Mouse (Mus musculus) embryonic facial prominence, embryonic 14.5 days (tissue): ENCODE data around the gene Sept3. TPM values are rescaled to one million over a fixed set of nuclear protein-coding genes. Genes with fewer than 3 reads are reported as not detected.
A peak's percentile ranks its signal among the peaks of the same experiment; 100 is the strongest.

Experiments used
- ATAC-seq: fragments of 200-750 bp; cut with Nextera tagmentation; 2 replicates; pipeline ENCODE4 v1.8.0; 2017; ENCODE audit warnings: low read depth, moderate number of reproducible peaks, moderate TSS enrichment
- DNase-seq: peaks from one replicate; pipeline ENCODE4 v3.0.0-alpha.2; 2015; ENCODE audit warnings: low spot score
- H3K27ac ChIP-seq: fragments of 300-500 bp; sonication (generic); replicated peaks from 2 replicates; pipeline ENCODE4 v1.5.1; 2014; ENCODE audit warnings: low read depth, mild to moderate bottlenecking, low read length, moderate library complexity
- H3K27me3 ChIP-seq: fragments of 300-500 bp; sonication (generic); replicated peaks from 2 replicates; pipeline ENCODE4 v1.6.1; 2014; ENCODE audit warnings: low read length; ENCODE audit not compliant: control insufficient read depth, insufficient read depth
- H3K36me3 ChIP-seq: fragments of 300-500 bp; sonication (generic); 2 replicates; pipeline ENCODE4 v1.6.1; 2014; ENCODE audit warnings: low read length, mixed read lengths; ENCODE audit not compliant: control insufficient read depth, insufficient read depth
- H3K4me1 ChIP-seq: fragments of 300-500 bp; sonication (generic); 2 replicates; pipeline ENCODE4 v1.6.1; 2014; ENCODE audit warnings: antibody characterized with exemption, low read length; ENCODE audit not compliant: control insufficient read depth, insufficient read depth
- H3K4me2 ChIP-seq: fragments of 300-500 bp; sonication (generic); 2 replicates; pipeline ENCODE4 v1.6.1; 2014; ENCODE audit warnings: low read depth, mild to moderate bottlenecking, low read length, moderate library complexity, mixed read lengths
- H3K4me3 ChIP-seq: fragments of 300-500 bp; sonication (generic); 2 replicates; pipeline ENCODE4 v1.5.1; 2014; ENCODE audit warnings: low read depth, mild to moderate bottlenecking, low read length
- H3K9ac ChIP-seq: fragments of 300-500 bp; sonication (generic); 2 replicates; pipeline ENCODE4 v1.6.1; 2014; ENCODE audit warnings: low read depth, mild to moderate bottlenecking, low read length, moderate library complexity, mixed read lengths
- H3K9me3 ChIP-seq: fragments of 300-500 bp; sonication (generic); 2 replicates; pipeline ENCODE4 v1.6.1; 2016; ENCODE audit warnings: low read length; ENCODE audit not compliant: control insufficient read depth
- WGBS: fragments of 180-500 bp; shearing (Covaris S2); extraction: QIAGEN DNeasy Blood & Tissue Kit; methylation state at CpG from one replicate; pipeline ENCODE4 v1.1.7; 2014; 5-methylcytosine and 5-hydroxymethylcytosine counted together
- polyA plus RNA-seq: library from polyadenylated mRNA; unstranded; fragments of >200 nt; fragmentation: Nextera tagmentation; extraction: Ambion mirVana; gene quantifications from 2 replicates; pipeline ENCODE4 v1.2.1, GENCODE M21; 2014

The Sept3 gene
- polyA plus RNA-seq, 1 experiment from 2014 or later = 13.7 TPM

DNA sequence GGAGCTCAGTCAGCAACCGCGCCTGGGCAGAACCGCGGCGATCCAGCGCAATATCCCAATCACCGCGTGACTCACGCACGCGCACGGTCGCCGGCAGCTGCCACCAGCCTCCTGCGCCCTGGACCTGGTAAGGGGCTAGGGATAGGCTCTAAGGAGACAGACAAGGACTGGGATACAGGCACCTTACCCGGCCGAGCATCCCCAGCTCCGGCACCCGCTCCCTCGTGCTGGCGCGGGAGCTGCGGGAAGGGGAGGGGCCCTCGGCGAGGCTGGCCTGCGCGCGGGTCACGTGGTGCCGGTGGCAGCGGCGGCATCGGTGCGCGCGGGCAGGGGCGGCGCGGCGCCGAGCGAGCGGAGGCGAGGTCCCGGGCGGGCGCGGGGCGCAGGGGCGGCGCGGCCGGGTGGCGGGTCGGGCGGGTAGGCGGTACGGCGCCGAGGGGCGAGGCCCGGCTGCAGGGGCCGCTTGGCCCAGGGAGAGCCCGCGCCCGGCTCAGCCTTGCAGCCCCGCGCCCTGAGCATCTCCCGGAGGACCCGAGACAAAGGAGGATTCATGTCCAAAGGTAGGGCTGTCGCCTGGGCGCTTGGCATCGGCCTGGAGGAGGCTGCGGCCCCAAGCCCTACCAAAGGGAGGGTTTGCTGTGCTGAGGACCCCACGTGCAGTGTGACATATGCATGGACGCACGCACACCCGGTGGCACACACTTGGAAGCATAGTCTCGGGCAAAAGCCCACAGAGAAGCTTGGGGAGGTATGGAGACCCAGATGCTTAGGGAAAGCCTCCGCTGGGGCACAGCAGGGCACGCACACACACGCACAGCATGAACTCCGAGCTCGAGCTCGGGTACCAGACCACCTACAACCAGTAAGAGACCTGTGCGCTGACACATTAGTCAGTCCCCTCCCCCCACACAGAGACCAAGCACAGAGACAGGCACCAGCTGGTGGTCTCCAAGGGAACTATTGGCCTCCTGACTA lies 521 bp downstream of the Sept3 start:
- H3K9ac ChIP-seq = peak overlapping the region; percentile 69
- H3K27me3 ChIP-seq = peaks cover 21% of the 10 kb centered on the region
- no peaks in the 10 kb centered on the region for H3K9me3 ChIP-seq
- ATAC-seq (peak; percentile 59), DNase-seq (peak; percentile 61)
- peak overlapping the region; percentile 61 for H3K4me3 ChIP-seq
- no peaks in the 10 kb centered on the region for H3K36me3 ChIP-seq
- no peak overlapping the region; the same call in 1 of the 2 replicates for H3K27ac ChIP-seq
- 0% methylated on average over 39 of the region's 86 CpGs for WGBS
- H3K4me1 ChIP-seq = peaks cover 9% of the 10 kb centered on the region
- H3K4me2 ChIP-seq = peak overlapping the region; percentile 97

DNA sequence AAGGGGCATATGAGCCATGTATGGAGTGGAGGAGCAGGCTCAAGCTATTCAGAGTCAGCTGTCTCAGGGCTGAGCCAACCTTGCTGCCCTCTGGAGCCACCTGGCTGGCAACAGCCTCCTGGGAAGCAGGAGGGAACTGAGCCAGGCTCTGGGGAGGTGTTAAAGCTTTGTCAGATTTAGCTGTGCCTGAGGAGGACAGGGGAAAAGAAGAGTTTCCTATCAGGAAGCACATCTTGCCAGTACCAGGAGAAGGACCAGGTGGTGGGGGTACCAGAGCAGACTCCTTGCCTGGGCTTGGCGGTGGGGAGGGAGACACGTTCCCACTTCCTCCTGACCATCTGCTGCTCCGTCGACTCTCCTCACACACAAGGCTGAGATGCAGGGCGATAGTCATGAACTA lies 2.9 kb downstream of the Sept3 start:
- no peak overlapping the region for H3K4me3 ChIP-seq
- peaks cover 9% of the 10 kb centered on the region for H3K4me1 ChIP-seq
- ATAC-seq (no peak), DNase-seq (no peak)
- H3K9ac ChIP-seq = no peak overlapping the region; the same call in 1 of the 2 replicates
- H3K36me3 ChIP-seq = 0 out of 2 replicates have a peak, but pooled peaks cover 6% of the 10 kb centered on the region
- 74% methylated on average over 5 of the region's 5 CpGs for WGBS
- H3K4me2 ChIP-seq = no peak overlapping the region
- peaks cover 13% of the 10 kb centered on the region for H3K27me3 ChIP-seq
- H3K9me3 ChIP-seq = no peaks in the 10 kb centered on the region
- H3K27ac ChIP-seq = no peak overlapping the region

DNA sequence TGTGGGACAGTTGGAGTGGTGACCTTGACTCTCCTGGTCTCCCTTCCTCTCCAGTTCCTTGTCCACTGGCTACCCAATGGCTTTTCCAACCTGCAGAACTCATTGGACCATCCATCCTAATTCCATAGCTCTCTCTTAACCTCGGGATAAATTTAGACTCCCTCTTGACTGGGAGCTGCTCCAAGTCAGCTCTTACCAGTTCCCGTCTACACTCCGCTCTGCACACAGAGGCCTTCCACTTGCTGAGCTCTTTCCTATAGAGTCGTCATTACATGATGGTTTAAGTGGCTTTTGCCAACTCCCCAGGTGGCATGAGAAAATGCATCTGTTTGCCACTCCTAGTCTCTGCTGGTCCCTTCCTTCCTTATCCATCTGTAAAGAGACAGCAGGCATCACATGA lies 5.9 kb downstream of the Sept3 start:
- ATAC-seq (no peak), DNase-seq (no peak)
- Histone ChIP-seq H3K9ac (no peak overlapping the region), H3K4me2 (no peak overlapping the region), H3K4me1 (peaks cover 9% of the 10 kb centered on the region), H3K27ac (no peak overlapping the region), H3K4me3 (no peak overlapping the region), H3K9me3 (no peaks in the 10 kb centered on the region), H3K27me3 (no peaks in the 10 kb centered on the region), H3K36me3 (peaks cover 32% of the 10 kb centered on the region; the same call in 1 of the 2 replicates)
- WGBS = 85% methylated on average over 4 of the region's 4 CpGs

- H3K4me1 ChIP-seq = no peaks in the 10 kb centered on the region
- no peak overlapping the region for H3K4me2 ChIP-seq
- H3K27ac ChIP-seq = no peak overlapping the region
- no peak for DNase-seq
- no peak overlapping the region for H3K4me3 ChIP-seq
- H3K27me3 ChIP-seq = no peaks in the 10 kb centered on the region
- WGBS = 65% methylated on average over 12 of the region's 12 CpGs
- peaks cover 34% of the 10 kb centered on the region; the same call in 1 of the 2 replicates for H3K36me3 ChIP-seq
- no peak overlapping the region for H3K9ac ChIP-seq
- no peaks in the 10 kb centered on the region for H3K9me3 ChIP-seq
- ATAC-seq = no peak
These were observed 11.5 kb downstream of the Sept3 start for GRCm38 (mm10) chr15:82286157-82286556.

- 0 out of 2 replicates have a peak, but pooled peaks cover 3% of the 10 kb centered on the region for H3K4me1 ChIP-seq
- 91% methylated on average over 7 of the region's 7 CpGs for WGBS
- no peaks in the 10 kb centered on the region for H3K27me3 ChIP-seq
- DNase-seq (no peak), ATAC-seq (no peak)
- no peak overlapping the region for H3K9ac ChIP-seq
- H3K9me3 ChIP-seq = no peaks in the 10 kb centered on the region
- no peak overlapping the region for H3K4me2 ChIP-seq
- H3K4me3 ChIP-seq = no peak overlapping the region
- H3K36me3 ChIP-seq = peaks cover 11% of the 10 kb centered on the region; the same call in 1 of the 2 replicates
- H3K27ac ChIP-seq = no peak overlapping the region
These were observed 15.6 kb downstream of the Sept3 start for GRCm38 (mm10) chr15:82290252-82290651.

- H3K27me3 ChIP-seq = no peaks in the 10 kb centered on the region
- no peak for DNase-seq
- peaks cover 5% of the 10 kb centered on the region; the same call in 1 of the 2 replicates for H3K36me3 ChIP-seq
- H3K9ac ChIP-seq = no peak overlapping the region
- 0 out of 2 replicates have a peak, but pooled peaks cover 3% of the 10 kb centered on the region for H3K4me1 ChIP-seq
- peak; percentile 17; the same call in 1 of the 2 replicates for ATAC-seq
- H3K4me2 ChIP-seq = peak overlapping the region; percentile 37; the same call in 1 of the 2 replicates
- no peak overlapping the region for H3K4me3 ChIP-seq
- 35% methylated on average over 4 of the region's 5 CpGs for WGBS
- no peak overlapping the region for H3K27ac ChIP-seq
- no peaks in the 10 kb centered on the region for H3K9me3 ChIP-seq
These were observed 18.2 kb downstream of the Sept3 start for GRCm38 (mm10) chr15:82292851-82293250.

GRCm38 (mm10) chr15:82293271-82293711 lies 18.6 kb downstream of the Sept3 start:
- H3K4me1 ChIP-seq = 0 out of 2 replicates have a peak, but pooled peaks cover 3% of the 10 kb centered on the region
- peak overlapping the region; percentile 37 for H3K4me2 ChIP-seq
- ATAC-seq = peak; percentile 76
- H3K27ac ChIP-seq = no peak overlapping the region
- H3K36me3 ChIP-seq = peaks cover 5% of the 10 kb centered on the region; the same call in 1 of the 2 replicates
- no peaks in the 10 kb centered on the region for H3K9me3 ChIP-seq
- DNase-seq = peak; percentile 77
- H3K27me3 ChIP-seq = no peaks in the 10 kb centered on the region
- WGBS = 14% methylated on average over 7 of the region's 7 CpGs
- H3K4me3 ChIP-seq = no peak overlapping the region
- no peak overlapping the region for H3K9ac ChIP-seq

DNA sequence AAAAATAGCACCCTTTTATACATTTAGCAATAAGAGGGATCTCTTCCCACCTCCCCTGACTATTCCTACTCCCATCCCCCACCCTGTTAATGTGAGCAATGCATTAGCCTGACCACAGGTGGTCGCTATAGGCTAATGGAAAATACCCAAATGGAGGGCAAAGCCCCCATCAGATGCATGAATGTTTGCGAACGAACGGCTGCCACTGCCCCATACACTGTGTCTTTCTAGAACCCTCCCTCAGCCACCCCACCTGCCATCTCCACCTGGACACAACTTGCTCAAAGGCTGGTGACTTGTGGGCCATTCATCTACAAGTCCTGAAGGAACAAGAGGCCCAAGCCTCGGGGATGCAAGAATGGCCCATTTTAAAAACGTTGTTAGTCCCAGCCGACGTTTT lies 19.4 kb downstream of the Sept3 start:
- Histone ChIP-seq H3K4me3 (no peak overlapping the region), H3K9ac (no peak overlapping the region), H3K36me3 (peaks cover 5% of the 10 kb centered on the region; the same call in 1 of the 2 replicates), H3K4me2 (no peak overlapping the region), H3K9me3 (no peaks in the 10 kb centered on the region), H3K27me3 (no peaks in the 10 kb centered on the region), H3K4me1 (0 out of 2 replicates have a peak, but pooled peaks cover 3% of the 10 kb centered on the region), H3K27ac (no peak overlapping the region)
- ATAC-seq = no peak
- WGBS = 42% methylated on average over 8 of the region's 8 CpGs
- DNase-seq = peak; percentile 41
